Mouse (Mus musculus) effector memory CD4-positive, alpha-beta T cell, adult 7 months (primary cell): ENCODE measurements around the gene Chgb. TPM values are rescaled to one million over a fixed set of nuclear protein-coding genes. Genes with fewer than 3 reads are reported as not detected.

Experiments used
- polyA plus RNA-seq: library from polyadenylated mRNA; unstranded; fragments of 100-300 nt; shearing (Covaris generic); gene quantifications from one replicate; pipeline ENCODE4 v1.2.1, GENCODE M21; 2017

The Chgb gene
- 0.77 TPM for polyA plus RNA-seq

GRCm38 (mm10) chr2:132780978-132781377 lies at the start of gene Chgb:
Gene Chgb (plus strand): TSS chr2:132781278.

DNA sequence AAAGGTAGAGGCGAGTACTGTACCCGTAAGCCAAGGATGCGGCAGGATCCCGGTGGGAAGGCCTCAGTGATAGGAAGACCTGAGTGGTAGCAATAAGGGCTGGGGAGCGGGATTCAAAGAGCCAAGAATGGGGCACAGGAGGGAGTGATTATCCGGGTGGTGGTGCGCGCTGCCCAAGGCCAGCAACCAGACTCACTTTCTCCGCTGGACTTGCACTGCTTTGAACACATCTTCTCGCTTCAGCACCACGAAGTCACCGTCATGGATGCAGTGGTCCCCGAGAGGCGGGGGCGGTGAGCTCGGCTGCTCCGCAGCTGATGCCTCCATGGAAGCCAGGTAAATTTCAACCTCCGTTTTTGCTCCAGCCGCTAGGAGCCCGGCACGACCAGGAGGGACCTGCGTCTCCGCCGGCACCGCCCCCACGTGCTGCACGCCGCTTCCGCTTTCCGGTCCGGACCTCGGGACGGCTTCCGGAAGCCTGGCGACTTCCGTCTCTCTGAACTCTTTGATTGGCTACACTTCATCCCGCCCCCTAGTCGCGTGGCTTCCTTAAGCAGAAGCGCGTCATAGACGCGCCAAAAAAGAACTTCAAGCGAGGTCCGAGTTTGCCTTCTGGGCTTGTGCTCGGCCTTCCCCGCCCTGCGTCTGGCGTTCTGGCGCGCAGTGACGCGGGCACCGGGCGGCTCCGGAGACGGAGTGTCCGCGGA lies 34.7 kb downstream of the Chgb start, which contains the start of the genes Trmt6 and Mcm8:
Gene Trmt6, minus strand, starts transcription at position 448 of the 707 bp plus-strand sequence.
Gene Mcm8, plus strand, starts transcription at position 534 of the 707 bp plus-strand sequence.

Other genes with a start within 250 kb of the Chgb start
- gene Gpcpd1, start 193.5 kb upstream of the Chgb start, polyA plus RNA-seq, result 188 TPM
- gene Shld1, start 94.3 kb upstream of the Chgb start, polyA plus RNA-seq, result 59.4 TPM
- 21.8 TPM for gene Trmt6, start 34.8 kb downstream of the Chgb start, polyA plus RNA-seq
- gene Mcm8, start 34.9 kb downstream of the Chgb start, polyA plus RNA-seq, result 1.5 TPM
- gene Crls1, start 65.4 kb downstream of the Chgb start, polyA plus RNA-seq, result 14.1 TPM
- 0.96 TPM for gene Lrrn4, start 99.6 kb downstream of the Chgb start, polyA plus RNA-seq
- 1.3 TPM for gene Fermt1, start 164.6 kb downstream of the Chgb start, polyA plus RNA-seq